In the genomic region with DNA sequence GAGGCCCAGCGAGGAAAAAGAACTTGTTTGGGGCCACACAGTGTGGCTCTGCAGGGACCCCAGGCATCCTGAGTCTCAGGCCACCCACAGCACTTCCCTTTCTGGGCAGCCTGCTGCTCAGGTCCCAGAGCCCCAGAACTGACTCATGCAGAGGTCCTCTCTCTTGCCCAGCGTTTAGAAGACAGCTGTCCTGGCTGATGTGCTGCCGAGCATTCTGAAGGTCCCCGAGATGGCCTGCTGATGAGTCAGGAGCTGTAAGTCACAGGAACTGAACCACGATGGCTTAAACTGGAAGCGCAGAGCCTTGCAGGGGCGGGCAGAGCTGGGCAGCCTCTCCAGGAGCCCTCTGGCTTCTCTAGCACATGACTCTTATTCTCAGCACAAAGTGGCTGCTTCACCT, we compare ENCODE assay signal across 10 mouse cellular contexts. TPM values are rescaled to one million over a fixed set of nuclear protein-coding genes. Genes with fewer than 3 reads are reported as not detected.
DNase-seq lines count a peak whose midpoint lies in the region; ATAC-seq and TF ChIP-seq lines count a peak whose summit lies in the region.
"Had no signal": no experiment of that assay in that cellular context is flagged by ENCODE, and none has a peak within 500 bp of the region (broad histone marks: within the 10 kb centered on the region; RNA-seq: fewer than 3 reads in every experiment).

No protein-coding gene starts in this region.

- POLR2A ChIA-PET in Patski (lab: Charles Lee), result interaction anchor here (0.6 to 2.7 kb wide), 3 partner anchors 9 to 107 kb away, joined by 3 to 10 read pairs (median 5); a partner anchor contains a TSS

- H3K9ac ChIP-seq in intestine, embryonic 16.5 days (ENCODE audit: low read depth, low read length), result 0 out of 2 replicates have a peak overlapping the region, but pooled peaks have one; percentile 37
- H3K9ac ChIP-seq in intestine, embryonic 15.5 days, result no peak overlapping the region
- H3K9ac ChIP-seq in limb, embryonic 13.5 days, result peak overlapping the region; percentile 4; the same call in 1 of the 2 replicates
- H3K9ac ChIP-seq: hindbrain, embryonic 14.5 days had no signal

- 41% methylated on average over 7 of the region's 7 CpGs for WGBS in intestine, embryonic 16.5 days
- 37% methylated on average over 7 of the region's 7 CpGs for WGBS in intestine, embryonic 15.5 days
- 43% methylated on average over 7 of the region's 7 CpGs for WGBS in limb, embryonic 13.5 days

- H3K4me2 ChIP-seq in intestine, embryonic 16.5 days (ENCODE audit: low read depth, low read length), result no peak overlapping the region
- no peak overlapping the region for H3K4me2 ChIP-seq in intestine, embryonic 15.5 days (replicated peaks)
- no peak overlapping the region for H3K4me2 ChIP-seq in limb, embryonic 13.5 days (replicated peaks)
- H3K4me2 ChIP-seq: hindbrain, embryonic 14.5 days had no signal

- H3K27ac ChIP-seq in intestine, embryonic 16.5 days (ENCODE audit: low read length), result no peak overlapping the region
- H3K27ac ChIP-seq in intestine, embryonic 15.5 days, result no peak overlapping the region
- peak overlapping the region; percentile 24 for H3K27ac ChIP-seq in gastrocnemius, adult 2 months
- no peak overlapping the region for H3K27ac ChIP-seq in limb, embryonic 13.5 days
- H3K27ac ChIP-seq: hindbrain, embryonic 14.5 days had no signal

- in situ Hi-C loops in Patski (cut with MboI; ENCODE audit: low pct_unique_long_range_greater_than_20kb), result no loop called here

- H3K4me3 ChIP-seq in intestine, embryonic 16.5 days (ENCODE audit: low read length), result no peak overlapping the region
- no peak overlapping the region for H3K4me3 ChIP-seq in intestine, embryonic 15.5 days (replicated peaks)
- H3K4me3 ChIP-seq in gastrocnemius, adult 2 months, result no peak overlapping the region
- H3K4me3 ChIP-seq in limb, embryonic 13.5 days, result no peak overlapping the region

- intact Hi-C loops in gastrocnemius, adult 2 months (cut with DNase I), result loop anchor here (5.0 kb wide), 1 partner anchor 85 kb away; no protein-coding TSS in a partner anchor

- H3K9me3 ChIP-seq in intestine, embryonic 16.5 days (ENCODE audit: control insufficient read depth, low read length), result no peaks in the 10 kb centered on the region
- no peaks in the 10 kb centered on the region for H3K9me3 ChIP-seq in intestine, embryonic 15.5 days
- H3K9me3 ChIP-seq in limb, embryonic 13.5 days, result no peaks in the 10 kb centered on the region

- peaks cover 6% of the 10 kb centered on the region for H3K4me1 ChIP-seq in intestine, embryonic 16.5 days (ENCODE audit: control insufficient read depth, insufficient read depth, low read length)
- H3K4me1 ChIP-seq in intestine, embryonic 15.5 days (replicated peaks), result no peaks in the 10 kb centered on the region
- peaks cover 12% of the 10 kb centered on the region for H3K4me1 ChIP-seq in limb, embryonic 13.5 days

- no peak for ATAC-seq in intestine, embryonic 16.5 days
- ATAC-seq in intestine, embryonic 15.5 days, result no peak
- peak; percentile 19 for ATAC-seq in Patski
- no peak for ATAC-seq in limb, embryonic 13.5 days (ENCODE audit: low FRiP score, low read depth)

- H3K36me3 ChIP-seq in intestine, embryonic 16.5 days (ENCODE audit: control insufficient read depth, insufficient read depth, low read length), result no peaks in the 10 kb centered on the region
- no peaks in the 10 kb centered on the region for H3K36me3 ChIP-seq in intestine, embryonic 15.5 days
- no peaks in the 10 kb centered on the region for H3K36me3 ChIP-seq in limb, embryonic 13.5 days

- DNase-seq in Patski (ENCODE audit: low read depth, low spot score), result peak; percentile 64
- peak; percentile 61 for DNase-seq in gastrocnemius, adult 2 months
- DNase-seq in thymus, postnatal 14 days, result no peak
- DNase-seq in kidney, adult 9 months, result no peak
- no peak for DNase-seq in cerebellum, adult 11-12 months
- DNase-seq: layer of hippocampus, postnatal 36 days had no signal

- TF ChIP-seq CTCF in Patski (IDR thresholded peaks at IDR 0.05), result no peak
- TF ChIP-seq CTCF in gastrocnemius, adult 2 months (IDR thresholded peaks at IDR 0.05), result no peak

- H3K27me3 ChIP-seq in intestine, embryonic 16.5 days (replicated peaks; ENCODE audit: control insufficient read depth, insufficient read depth, low read length), result no peaks in the 10 kb centered on the region
- H3K27me3 ChIP-seq in intestine, embryonic 15.5 days (replicated peaks), result no peaks in the 10 kb centered on the region
- no peaks in the 10 kb centered on the region for H3K27me3 ChIP-seq in Patski
- H3K27me3 ChIP-seq in limb, embryonic 13.5 days, result no peaks in the 10 kb centered on the region

- CTCF ChIA-PET in Patski (lab: Charles Lee), result interaction anchor here (0.8 kb wide), 1 partner anchor 11 kb away, joined by 3 read pairs; no protein-coding TSS in a partner anchor

RNA-seq across cellular contexts. Expression of a gene that starts 13.6 kb away (rescaled TPM):
- polyA plus RNA-seq in intestine, embryonic 16.5 days (2015; fragmentation: Nextera tagmentation; extraction: Ambion mirVana), result 0.61 and 0.75 TPM in 2 replicates
- 1.3 and 1.6 TPM in 2 replicates for polyA plus RNA-seq in intestine, embryonic 15.5 days (2015; fragmentation: Nextera tagmentation; extraction: Ambion mirVana)
- 70.7 TPM for polyA plus RNA-seq in Patski (2021)
- 1 to 10 TPM in 1 of 2 experiments, under 1 TPM in 1; 0.97 to 1.1 TPM for total RNA-seq in gastrocnemius, adult 2 months (2021)
- 2.9 and 3.0 TPM in 2 replicates for polyA plus RNA-seq in limb, embryonic 13.5 days (2015; fragmentation: Nextera tagmentation; extraction: Ambion mirVana)

Comparison
In these comparisons a context has a peak if more than half of its experiments do, and no peak if none do; other contexts are left out.
1. DNase-seq: peak in Patski (single experiment) and gastrocnemius, adult 2 months (single experiment); none in thymus, postnatal 14 days (single experiment), kidney, adult 9 months (single experiment) and cerebellum, adult 11-12 months (single experiment).
2. RNA of a gene that starts 13.6 kb away (polyA plus RNA-seq): 70.7 TPM in Patski (single experiment); 2.9 to 3.0 TPM in limb, embryonic 13.5 days, 1.3 to 1.6 TPM in intestine, embryonic 15.5 days and 0.61 to 0.75 TPM in intestine, embryonic 16.5 days; every median in the first group is over 10 times any median in the second.